In the genomic region with DNA sequence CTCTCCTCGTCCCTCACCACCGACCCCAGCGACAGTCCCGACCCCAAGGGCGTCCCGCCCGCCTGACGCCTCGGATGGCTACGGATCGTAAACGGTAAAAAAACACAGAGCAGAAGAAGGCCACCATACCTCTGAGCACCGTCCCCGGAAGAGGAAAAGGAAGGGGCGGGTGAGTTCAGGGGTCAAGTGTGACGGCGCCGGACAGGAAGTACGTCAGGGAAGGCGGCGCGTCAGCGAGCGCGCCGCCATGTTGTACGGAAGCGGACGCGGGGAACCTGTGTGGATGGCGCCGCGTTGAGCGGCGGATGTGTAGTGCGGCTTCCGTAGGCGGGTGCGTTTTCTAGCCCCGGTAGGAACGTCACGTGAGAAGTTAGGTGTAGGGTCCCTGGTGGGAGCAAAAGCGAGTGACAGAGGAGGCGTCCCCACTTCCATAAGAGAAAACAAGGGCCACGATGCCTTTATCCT, we compare ENCODE assay signal across 8 mouse cellular contexts. TPM values are rescaled to one million over a fixed set of nuclear protein-coding genes. Genes with fewer than 3 reads are reported as not detected.
DNase-seq lines count a peak whose midpoint lies in the region; ATAC-seq lines count a peak whose summit lies in the region.

Gene Rpl34, minus strand, starts transcription at position 210 of the 465 bp plus-strand sequence.

- H3K27me3 ChIP-seq in intestine, embryonic 14.5 days (replicated peaks; ENCODE audit: control insufficient read depth, insufficient read depth, low read length): no peaks in the 10 kb centered on the region

- peak within 1 kb of the TSS; percentile 96 for H3K4me3 ChIP-seq in intestine, embryonic 14.5 days (ENCODE audit: low read depth, low read length)

- ATAC-seq in intestine, embryonic 14.5 days (replicated peaks; ENCODE audit: low FRiP score, low TSS enrichment, low read depth): peak; percentile 99

- peak within 1 kb of the TSS; percentile 82 for H3K4me2 ChIP-seq in intestine, embryonic 14.5 days (ENCODE audit: low read length)

- H3K36me3 ChIP-seq in intestine, embryonic 14.5 days (ENCODE audit: control insufficient read depth, insufficient read depth, low read length): peaks cover 38% of the 10 kb centered on the region

- H3K9ac ChIP-seq in intestine, embryonic 14.5 days (ENCODE audit: low read length): peak within 1 kb of the TSS; percentile 98

- intact Hi-C loops in left cerebral cortex, postnatal 14 days (cut with DNase I): no loop called here

- peak; percentile 90 to 91 for DNase-seq in adrenal gland, adult 18-20 months (ENCODE audit: low spot score in 2 of 2)
- DNase-seq in embryo, embryonic 11 days: peak; percentile 98
- peak; percentile 93 for DNase-seq in gastrocnemius, postnatal 25 days
- peak; percentile 96 for DNase-seq in intestine, embryonic 14.5 days (ENCODE audit: low spot score)
- DNase-seq in left cerebral cortex, postnatal 14 days (ENCODE audit: low spot score in 2 of 2): peak; percentile 96 to 97
- peak; percentile 97 for DNase-seq in mesoderm, embryonic 11.5 days (ENCODE audit: low read depth, low spot score)
- DNase-seq in right cerebral cortex, postnatal 36 days (ENCODE audit: low spot score in 2 of 2): peak; percentile 93 to 95
- DNase-seq in yolk sac, embryonic 10.5 days (ENCODE audit: low spot score): peak; percentile 95

- under 1% methylated on average over 45 of the region's 45 CpGs for WGBS in intestine, embryonic 14.5 days

- no peaks in the 10 kb centered on the region for H3K9me3 ChIP-seq in intestine, embryonic 14.5 days (ENCODE audit: control insufficient read depth, low read length)

- H3K4me1 ChIP-seq in intestine, embryonic 14.5 days (replicated peaks; ENCODE audit: control insufficient read depth, insufficient read depth, low read length): peaks cover 14% of the 10 kb centered on the region; the same call in 1 of the 2 replicates

- peak within 1 kb of the TSS; percentile 80 for H3K27ac ChIP-seq in intestine, embryonic 14.5 days (ENCODE audit: low read depth)

RNA-seq across cellular contexts. Expression of gene Rpl34, which starts in this region (rescaled TPM):
- 100 to 1,000 TPM; 642 to 733 TPM for total RNA-seq in adrenal gland, adult 18-20 months (2021)
- total RNA-seq in gastrocnemius, postnatal 25 days (2021): 100 to 1,000 TPM; 316 to 328 TPM
- polyA plus RNA-seq in intestine, embryonic 14.5 days (2014; fragmentation: Nextera tagmentation; extraction: Ambion mirVana): 1,183 and 1,258 TPM in 2 replicates
- 100 to 1,000 TPM; 288 to 297 TPM for total RNA-seq in left cerebral cortex, postnatal 14 days (2021)

Comparison
In these comparisons a context has a peak if more than half of its experiments do, and no peak if none do; other contexts are left out.
1. Peak in every context shown above with its lines: DNase-seq, ATAC-seq, H3K4me3 ChIP-seq and H3K27ac ChIP-seq.